Mouse (Mus musculus): ENCODE results near the gene Dhdh.

Dhdh gene

GRCm38 (mm10) chr7:45451344-45451982 is 37.1 kb downstream of the Dhdh start:
- peak; percentile 91 for DNase-seq (ENCODE audit: low spot score)

DNA sequence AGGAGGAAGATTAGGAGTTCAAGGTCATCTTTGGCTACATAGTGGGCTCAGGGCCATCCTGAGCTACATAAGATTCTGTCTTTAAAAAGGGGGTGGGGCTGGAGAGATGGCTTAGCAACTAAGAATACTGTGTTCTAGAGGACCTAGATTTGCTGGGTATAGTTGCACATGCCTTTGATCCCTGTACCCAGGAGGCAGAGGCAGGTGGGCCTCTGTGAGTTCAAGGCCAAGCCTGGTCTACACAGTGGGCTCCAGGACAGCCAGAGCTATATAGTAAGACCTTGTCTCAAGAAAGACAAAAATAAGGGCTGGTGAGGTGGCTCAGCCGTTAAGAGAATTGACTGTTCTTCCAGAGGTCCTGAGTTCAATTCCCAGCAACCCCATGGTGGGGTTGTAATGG is 38.6 kb downstream of the Dhdh start:
- no peak for DNase-seq (ENCODE audit: low spot score)

GRCm38 (mm10) chr7:45447325-45447990 is 41.1 kb downstream of the Dhdh start:
- no peak for DNase-seq (ENCODE audit: low spot score)

GRCm38 (mm10) chr7:45446589-45446988 is 42.0 kb downstream of the Dhdh start:
- DNase-seq (ENCODE audit: low spot score), result no peak

- no peak for DNase-seq (ENCODE audit: low spot score)
Observed at GRCm38 (mm10) chr7:45443526-45444420, 44.8 kb downstream of the Dhdh start.

GRCm38 (mm10) chr7:45437521-45438276 is 50.9 kb downstream of the Dhdh start, which contains the start of gene Ruvbl2:
Gene Ruvbl2, minus strand, starts transcription at chr7:45438096.
- no peak for DNase-seq (ENCODE audit: low spot score)

- DNase-seq (ENCODE audit: low spot score), result no peak
Observed at GRCm38 (mm10) chr7:45437046-45437445, 51.6 kb downstream of the Dhdh start.

- DNase-seq (ENCODE audit: low spot score), result no peak
Observed at GRCm38 (mm10) chr7:45436444-45436843, 52.2 kb downstream of the Dhdh start.

DNA sequence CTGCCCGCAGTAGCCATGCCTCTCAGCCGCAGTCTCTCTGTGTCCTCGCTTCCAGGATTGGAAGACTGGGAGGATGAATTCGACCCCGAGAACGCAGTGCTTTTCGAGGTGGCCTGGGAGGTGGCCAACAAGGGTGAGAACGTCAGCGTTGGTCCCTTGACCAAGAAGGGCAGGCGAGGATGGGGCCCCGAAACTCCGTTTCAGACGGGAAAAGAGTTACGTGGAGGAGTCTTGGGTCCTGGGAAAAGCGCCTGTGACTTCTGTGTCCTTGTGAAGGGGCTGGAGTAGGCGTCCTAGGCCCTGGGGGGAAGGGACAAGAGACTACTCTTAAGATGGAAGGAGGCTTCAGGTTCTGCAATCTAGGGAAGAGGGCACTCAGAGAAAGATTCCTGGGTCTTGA is 53.6 kb downstream of the Dhdh start:
- no peak for DNase-seq (ENCODE audit: low spot score)

DNA sequence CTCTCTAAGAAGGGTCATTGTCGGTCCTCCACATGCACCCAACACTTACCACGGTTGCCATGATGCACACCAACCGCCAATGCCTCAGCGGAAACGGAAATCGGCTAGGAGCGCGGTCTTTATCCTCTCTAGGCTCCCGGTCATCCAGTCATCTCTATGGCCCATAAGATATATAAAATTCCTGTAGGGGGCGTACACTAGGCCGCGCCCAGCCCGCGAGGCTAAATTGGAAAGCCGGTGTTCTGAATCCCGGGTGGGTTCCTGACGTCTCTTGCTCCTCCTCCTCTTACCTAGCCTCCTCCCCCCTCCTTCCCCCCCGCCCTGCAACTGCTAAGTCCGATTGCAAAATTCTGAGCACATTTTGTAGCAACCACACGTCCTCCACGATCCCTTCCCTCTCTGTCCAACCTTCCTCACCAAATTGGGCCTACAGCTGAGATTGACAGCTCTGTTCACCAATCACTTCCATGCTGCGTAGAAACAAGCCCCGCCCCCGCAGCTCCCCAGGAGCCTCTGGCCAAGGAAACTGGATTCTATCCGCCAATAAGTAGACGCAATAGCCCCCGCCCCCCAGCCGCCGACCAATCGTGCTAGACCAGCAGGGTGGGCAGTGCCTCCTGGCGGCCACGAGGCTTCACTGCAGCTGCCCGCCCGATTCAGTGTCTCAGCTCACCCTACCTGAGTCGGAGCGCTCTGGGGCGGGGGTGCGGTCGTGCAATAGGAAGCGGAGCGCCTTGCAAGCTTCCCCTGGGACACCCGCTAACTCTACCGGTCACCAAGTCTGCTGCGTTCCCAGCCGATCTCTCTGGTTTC is 54.2 kb downstream of the Dhdh start, which contains the start of gene Gys1:
Gys1 (plus strand) TSS at position 642 of the 813 bp plus-strand sequence.
- DNase-seq (ENCODE audit: low spot score), result peak; percentile 100

- DNase-seq (ENCODE audit: low spot score), result no peak
Observed at GRCm38 (mm10) chr7:45433835-45434202, 54.8 kb downstream of the Dhdh start.

GRCm38 (mm10) chr7:45426556-45426955 is 62.0 kb downstream of the Dhdh start:
- DNase-seq (ENCODE audit: low spot score), result no peak

DNA sequence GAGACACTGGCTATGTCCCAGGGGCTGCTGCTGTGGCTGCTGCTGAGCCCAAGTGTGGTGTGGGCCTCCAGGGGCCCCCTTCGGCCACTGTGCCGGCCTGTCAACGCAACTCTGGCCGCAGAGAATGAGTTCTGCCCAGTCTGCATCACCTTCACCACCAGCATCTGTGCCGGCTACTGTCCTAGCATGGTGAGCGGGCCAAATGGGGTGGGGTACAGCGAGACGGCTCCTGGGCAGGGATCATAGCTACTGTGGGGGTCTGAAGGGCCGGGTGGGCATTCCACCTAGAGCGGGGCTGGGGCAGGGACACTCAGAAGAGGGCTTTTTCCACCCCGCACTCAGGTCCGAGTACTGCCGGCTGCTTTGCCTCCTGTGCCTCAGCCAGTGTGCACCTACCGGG is 67.4 kb downstream of the Dhdh start:
- DNase-seq (ENCODE audit: low spot score), result no peak
